Mouse (Mus musculus) E14TG2a.4 (cell line): Measurements from ENCODE around the gene Fam20c.

Experiments used
- CTCF ChIP-seq: conservative IDR thresholded peaks from 2 replicates; pipeline ENCODE4 v1.5.1; 2014; ENCODE audit warnings: low read length
- POU5F1 ChIP-seq: IDR thresholded peaks from 2 replicates; pipeline ENCODE4 v1.6.1; 2014; ENCODE audit warnings: low read length, borderline replicate concordance

GRCm38 (mm10) chr5:138742281-138742680 lies 12.0 kb upstream of the Fam20c start:
- TF ChIP-seq CTCF = no peak
- no peak for TF ChIP-seq POU5F1
